Mouse (Mus musculus) cerebellum, adult 2 months (tissue): ENCODE data around the gene Tcp10a.
"Not testable (repeated sequence)": the region's sequence is repeated elsewhere in the genome, so short reads cannot be mapped to it uniquely, and the experiment has no call there.

ENCODE experiments used
- CTCF ChIP-seq: fragments of 200-500 bp; IDR thresholded peaks from 2 replicates; pipeline ENCODE4 v1.5.1; 2011; ENCODE audit warnings: low read depth, mild to moderate bottlenecking, control low read depth, low read length, moderate library complexity, borderline replicate concordance; ENCODE audit not compliant: insufficient read depth
- POLR2A ChIP-seq: fragments of 200-500 bp; IDR thresholded peaks from 2 replicates; pipeline ENCODE4 v1.6.1; 2011; ENCODE audit warnings: low read length, control low read depth, borderline replicate concordance; ENCODE audit not compliant: insufficient read depth

DNA sequence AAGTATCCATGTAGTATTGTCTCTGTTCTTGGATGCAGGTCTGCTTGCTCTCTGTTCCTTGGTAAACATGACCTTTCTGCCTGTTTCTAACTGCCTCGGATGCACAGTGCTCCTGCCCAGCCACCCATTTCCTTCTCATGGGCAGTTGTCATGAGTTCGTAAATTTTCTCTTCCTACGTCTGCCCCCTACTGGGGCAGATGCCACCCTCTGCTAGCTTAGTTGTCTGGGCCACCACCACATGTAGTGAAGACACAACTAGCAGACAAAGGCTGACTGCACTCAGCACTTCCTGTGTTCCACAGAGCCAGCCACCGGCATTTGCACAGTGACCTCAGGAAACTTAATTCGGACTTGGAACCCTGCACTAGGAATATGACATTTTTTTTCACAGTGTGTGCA is 8.3 kb downstream of the Tcp10a start:
- not testable (repeated sequence) for TF ChIP-seq CTCF, POLR2A
